Mouse (Mus musculus): ENCODE measurements around the gene Bahcc1. TPM values are rescaled to one million over a fixed set of nuclear protein-coding genes. Genes with fewer than 3 reads are reported as not detected.

The Bahcc1 gene
- polyA plus RNA-seq, 1 experiment from 2014 or later = 16.8 TPM

- Histone ChIP-seq H3K27me3 (no peaks in the 10 kb centered on the region), H3K9me3 (no peaks in the 10 kb centered on the region), H3K27ac (peak overlapping the region; percentile 1; the same call in 1 of the 2 replicates), H3K4me1 (peaks cover 56% of the 10 kb centered on the region), H3K4me3 (no peak overlapping the region), H3K4me2 (replicated peaks) (no peak overlapping the region), H3K9ac (no peak overlapping the region), H3K36me3 (no peaks in the 10 kb centered on the region)
- WGBS = 10% methylated on average over 5 of the region's 5 CpGs
- no peak for ATAC-seq (ENCODE audit: insufficient number of reproducible peaks, insufficient read depth, low FRiP score, low TSS enrichment)
Measured at GRCm38 (mm10) chr11:120307132-120307413, 74.3 kb downstream of the Bahcc1 start.

GRCm38 (mm10) chr11:120307566-120308430 lies 75.1 kb downstream of the Bahcc1 start:
- WGBS = 6% methylated on average over 19 of the region's 19 CpGs
- Histone ChIP-seq H3K4me3 (no peak overlapping the region), H3K27me3 (no peaks in the 10 kb centered on the region), H3K9ac (no peak overlapping the region), H3K4me1 (peaks cover 56% of the 10 kb centered on the region), H3K27ac (peak overlapping the region; percentile 26; the same call in 1 of the 2 replicates), H3K36me3 (no peaks in the 10 kb centered on the region), H3K4me2 (replicated peaks) (no peak overlapping the region), H3K9me3 (no peaks in the 10 kb centered on the region)
- no peak for ATAC-seq (ENCODE audit: insufficient number of reproducible peaks, insufficient read depth, low FRiP score, low TSS enrichment)

- Histone ChIP-seq H3K27me3 (no peaks in the 10 kb centered on the region), H3K4me2 (replicated peaks) (no peak overlapping the region), H3K9me3 (no peaks in the 10 kb centered on the region), H3K27ac (no peak overlapping the region), H3K4me1 (peaks cover 59% of the 10 kb centered on the region), H3K9ac (no peak overlapping the region), H3K36me3 (no peaks in the 10 kb centered on the region), H3K4me3 (no peak overlapping the region)
- ATAC-seq (ENCODE audit: insufficient number of reproducible peaks, insufficient read depth, low FRiP score, low TSS enrichment) = no peak
- WGBS = 48% methylated on average over 15 of the region's 15 CpGs
Measured at GRCm38 (mm10) chr11:120308441-120309320, 75.9 kb downstream of the Bahcc1 start.

GRCm38 (mm10) chr11:120310813-120311312 lies 78.1 kb downstream of the Bahcc1 start:
- ATAC-seq (ENCODE audit: insufficient number of reproducible peaks, insufficient read depth, low FRiP score, low TSS enrichment) = peak; percentile 89
- 4% methylated on average over 45 of the region's 45 CpGs for WGBS
- Histone ChIP-seq H3K4me1 (peaks cover 56% of the 10 kb centered on the region), H3K4me2 (replicated peaks) (peak overlapping the region; percentile 51), H3K9ac (peak overlapping the region; percentile 52), H3K27me3 (no peaks in the 10 kb centered on the region), H3K9me3 (no peaks in the 10 kb centered on the region), H3K4me3 (peak overlapping the region; percentile 23), H3K36me3 (no peaks in the 10 kb centered on the region), H3K27ac (peak overlapping the region; percentile 83)

GRCm38 (mm10) chr11:120311561-120311960 lies 78.8 kb downstream of the Bahcc1 start:
- H3K36me3 ChIP-seq = no peaks in the 10 kb centered on the region
- peak overlapping the region; percentile 23 for H3K4me3 ChIP-seq
- H3K27me3 ChIP-seq = no peaks in the 10 kb centered on the region
- no peaks in the 10 kb centered on the region for H3K9me3 ChIP-seq
- no peak for ATAC-seq (ENCODE audit: insufficient number of reproducible peaks, insufficient read depth, low FRiP score, low TSS enrichment)
- H3K4me1 ChIP-seq = peaks cover 49% of the 10 kb centered on the region
- H3K4me2 ChIP-seq (replicated peaks) = peak overlapping the region; percentile 51
- WGBS = 39% methylated on average over 10 of the region's 10 CpGs
- H3K27ac ChIP-seq = peak overlapping the region; percentile 83
- peak overlapping the region; percentile 52 for H3K9ac ChIP-seq

- no peak for ATAC-seq (ENCODE audit: insufficient number of reproducible peaks, insufficient read depth, low FRiP score, low TSS enrichment)
- no peak overlapping the region for H3K4me3 ChIP-seq
- peak overlapping the region; percentile 83 for H3K27ac ChIP-seq
- no peaks in the 10 kb centered on the region for H3K36me3 ChIP-seq
- no peaks in the 10 kb centered on the region for H3K27me3 ChIP-seq
- H3K4me2 ChIP-seq (replicated peaks) = no peak overlapping the region
- WGBS = 43% methylated on average over 6 of the region's 6 CpGs
- H3K9me3 ChIP-seq = no peaks in the 10 kb centered on the region
- no peak overlapping the region for H3K9ac ChIP-seq
- H3K4me1 ChIP-seq = peaks cover 49% of the 10 kb centered on the region
Measured at GRCm38 (mm10) chr11:120312069-120312468, 79.3 kb downstream of the Bahcc1 start.

GRCm38 (mm10) chr11:120313906-120314685 lies 81.3 kb downstream of the Bahcc1 start:
- no peaks in the 10 kb centered on the region for H3K27me3 ChIP-seq
- ATAC-seq (ENCODE audit: insufficient number of reproducible peaks, insufficient read depth, low FRiP score, low TSS enrichment) = no peak
- no peak overlapping the region for H3K9ac ChIP-seq
- no peak overlapping the region for H3K4me3 ChIP-seq
- no peaks in the 10 kb centered on the region for H3K36me3 ChIP-seq
- WGBS = 55% methylated on average over 6 of the region's 6 CpGs
- no peaks in the 10 kb centered on the region for H3K9me3 ChIP-seq
- H3K4me2 ChIP-seq (replicated peaks) = no peak overlapping the region
- peaks cover 41% of the 10 kb centered on the region for H3K4me1 ChIP-seq
- no peak overlapping the region for H3K27ac ChIP-seq

DNA sequence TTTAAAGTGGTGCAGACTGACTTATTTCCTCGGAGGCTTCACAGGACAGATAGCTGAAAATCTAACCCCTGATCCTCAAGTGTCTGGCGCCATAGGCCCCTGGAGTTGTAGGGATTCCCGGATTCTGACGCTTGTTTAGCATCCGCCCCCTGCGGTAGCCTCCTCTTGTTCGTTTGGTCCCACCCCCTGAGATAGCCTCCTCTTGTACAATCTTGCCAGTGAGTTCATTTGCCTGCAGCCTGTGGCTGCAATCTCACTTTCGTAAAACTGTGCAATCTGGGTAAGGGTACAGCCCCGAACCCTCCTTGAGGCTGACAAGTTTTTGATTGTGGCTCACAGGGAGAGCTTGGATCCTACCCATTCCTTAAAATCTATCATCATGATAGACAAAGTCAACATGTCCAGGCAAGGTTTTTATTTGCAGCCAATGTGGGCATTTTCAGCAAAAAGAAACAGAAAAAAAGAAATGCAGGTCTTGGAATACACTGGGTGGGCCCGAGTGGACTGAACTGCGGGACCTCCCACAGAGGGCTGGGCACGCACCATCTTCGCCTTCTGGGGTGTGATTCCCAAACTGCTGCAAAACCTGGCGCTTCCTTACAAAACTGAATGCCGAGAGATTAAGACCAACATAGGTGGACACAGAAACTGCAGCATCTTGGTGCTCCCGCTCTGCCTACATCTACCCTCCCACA lies 82.1 kb downstream of the Bahcc1 start:
- WGBS = 43% methylated on average over 16 of the region's 16 CpGs
- H3K36me3 ChIP-seq = no peaks in the 10 kb centered on the region
- H3K4me2 ChIP-seq (replicated peaks) = peak overlapping the region; percentile 72
- peak overlapping the region; percentile 47; the same call in 1 of the 2 replicates for H3K4me3 ChIP-seq
- no peaks in the 10 kb centered on the region for H3K9me3 ChIP-seq
- H3K27ac ChIP-seq = peak overlapping the region; percentile 98
- H3K27me3 ChIP-seq = no peaks in the 10 kb centered on the region
- ATAC-seq (ENCODE audit: insufficient number of reproducible peaks, insufficient read depth, low FRiP score, low TSS enrichment) = no peak
- no peak overlapping the region for H3K9ac ChIP-seq
- H3K4me1 ChIP-seq = peaks cover 41% of the 10 kb centered on the region

GRCm38 (mm10) chr11:120315416-120315761 lies 82.6 kb downstream of the Bahcc1 start:
- Histone ChIP-seq H3K27me3 (no peaks in the 10 kb centered on the region), H3K4me2 (replicated peaks) (peak overlapping the region; percentile 72), H3K27ac (peak overlapping the region; percentile 98), H3K4me1 (peaks cover 37% of the 10 kb centered on the region), H3K9me3 (no peaks in the 10 kb centered on the region), H3K36me3 (no peaks in the 10 kb centered on the region), H3K9ac (peak overlapping the region; percentile 2; the same call in 1 of the 2 replicates), H3K4me3 (peak overlapping the region; percentile 47)
- ATAC-seq (ENCODE audit: insufficient number of reproducible peaks, insufficient read depth, low FRiP score, low TSS enrichment) = no peak
- 26% methylated on average over 4 of the region's 4 CpGs for WGBS

GRCm38 (mm10) chr11:120315832-120316689 lies 83.3 kb downstream of the Bahcc1 start:
- no peaks in the 10 kb centered on the region for H3K36me3 ChIP-seq
- H3K27ac ChIP-seq = peak overlapping the region; percentile 98
- no peaks in the 10 kb centered on the region for H3K9me3 ChIP-seq
- peak overlapping the region; percentile 77 for H3K9ac ChIP-seq
- H3K4me3 ChIP-seq = peak overlapping the region; percentile 47
- WGBS = 8% methylated on average over 37 of the region's 37 CpGs
- peak; percentile 94 for ATAC-seq (ENCODE audit: insufficient number of reproducible peaks, insufficient read depth, low FRiP score, low TSS enrichment)
- H3K27me3 ChIP-seq = no peaks in the 10 kb centered on the region
- peak overlapping the region; percentile 72 for H3K4me2 ChIP-seq (replicated peaks)
- peaks cover 34% of the 10 kb centered on the region for H3K4me1 ChIP-seq
